Mouse (Mus musculus): ENCODE results near the gene Scube2. TPM values are rescaled to one million over a fixed set of nuclear protein-coding genes. Genes with fewer than 3 reads are reported as not detected.

Gene Scube2
- polyA plus RNA-seq, 1 experiment from 2014 or later: 1.9 TPM

- ATAC-seq (ENCODE audit: insufficient number of reproducible peaks, insufficient read depth, low FRiP score, low read depth): peak; percentile 87
- Histone ChIP-seq H3K9ac (replicated peaks; ENCODE audit: low read depth, low read length) (peak within 1 kb of the TSS; percentile 83), H3K4me1 (ENCODE audit: control insufficient read depth, insufficient read depth, low read length) (peaks cover 8% of the 10 kb centered on the region; the same call in 1 of the 2 replicates), H3K4me3 (ENCODE audit: low read depth, low read length) (peak within 1 kb of the TSS; percentile 89), H3K9me3 (ENCODE audit: control insufficient read depth, low read depth, low read length) (no peaks in the 10 kb centered on the region), H3K27ac (ENCODE audit: low read length) (peak within 1 kb of the TSS; percentile 86), H3K36me3 (ENCODE audit: control insufficient read depth, insufficient read depth, low read length) (no peaks in the 10 kb centered on the region; the same call in 1 of the 2 replicates), H3K4me2 (replicated peaks; ENCODE audit: low read depth, low read length) (peak within 1 kb of the TSS; percentile 65), H3K27me3 (ENCODE audit: control insufficient read depth, insufficient read depth, low read length) (no peaks in the 10 kb centered on the region)
- WGBS: 1% methylated on average over 70 of the region's 74 CpGs
Measured at GRCm38 (mm10) chr7:109752008-109752925, 113.2 kb downstream of the Scube2 start, which contains the start of gene Tmem9b. Tmem9b (minus strand) TSS chr7:109752875.

GRCm38 (mm10) chr7:109751427-109752007 lies 114.0 kb downstream of the Scube2 start:
- no peaks in the 10 kb centered on the region for H3K27me3 ChIP-seq (ENCODE audit: control insufficient read depth, insufficient read depth, low read length)
- peak; percentile 21 for ATAC-seq (ENCODE audit: insufficient number of reproducible peaks, insufficient read depth, low FRiP score, low read depth)
- H3K4me2 ChIP-seq (replicated peaks; ENCODE audit: low read depth, low read length): peak overlapping the region; percentile 65
- peaks cover 8% of the 10 kb centered on the region; the same call in 1 of the 2 replicates for H3K4me1 ChIP-seq (ENCODE audit: control insufficient read depth, insufficient read depth, low read length)
- H3K27ac ChIP-seq (ENCODE audit: low read length): peak overlapping the region; percentile 86; the same call in 1 of the 2 replicates
- H3K36me3 ChIP-seq (ENCODE audit: control insufficient read depth, insufficient read depth, low read length): no peaks in the 10 kb centered on the region; the same call in 1 of the 2 replicates
- H3K9me3 ChIP-seq (ENCODE audit: control insufficient read depth, low read depth, low read length): no peaks in the 10 kb centered on the region
- 4% methylated on average over 13 of the region's 13 CpGs for WGBS
- peak overlapping the region; percentile 83 for H3K9ac ChIP-seq (replicated peaks; ENCODE audit: low read depth, low read length)
- peak overlapping the region; percentile 89 for H3K4me3 ChIP-seq (ENCODE audit: low read depth, low read length)

Other genes starting within 250 kb of the Scube2 start
- 53.3 and 62.3 TPM in 2 replicates for gene St5, start 162.1 kb downstream of the Scube2 start, polyA plus RNA-seq (2014; fragmentation: Nextera tagmentation; extraction: Ambion mirVana)
- 36.3 and 36.9 TPM in 2 replicates for gene Akip1, start 162.0 kb downstream of the Scube2 start, polyA plus RNA-seq (2014; fragmentation: Nextera tagmentation; extraction: Ambion mirVana)
- gene BC051019, start 141.8 kb downstream of the Scube2 start, polyA plus RNA-seq (2014; fragmentation: Nextera tagmentation; extraction: Ambion mirVana): 0.14 TPM in 1 of 2 replicates, not detected in the other
- not detected in 2 replicates for gene Ascl3, start 134.0 kb downstream of the Scube2 start, polyA plus RNA-seq (2014; fragmentation: Nextera tagmentation; extraction: Ambion mirVana)
- 58.8 and 65.9 TPM in 2 replicates for gene Tmem9b, start 112.8 kb downstream of the Scube2 start, polyA plus RNA-seq (2014; fragmentation: Nextera tagmentation; extraction: Ambion mirVana)
- gene Nrip3, start 83.7 kb downstream of the Scube2 start, polyA plus RNA-seq (2014; fragmentation: Nextera tagmentation; extraction: Ambion mirVana): 0.94 and 1.4 TPM in 2 replicates
- 51.3 and 52.4 TPM in 2 replicates for gene Dennd5a, start 94.8 kb upstream of the Scube2 start, polyA plus RNA-seq (2014; fragmentation: Nextera tagmentation; extraction: Ambion mirVana)
- gene Tmem41b, start 121.2 kb upstream of the Scube2 start, polyA plus RNA-seq (2014; fragmentation: Nextera tagmentation; extraction: Ambion mirVana): 70.8 and 75.7 TPM in 2 replicates
- gene Ipo7, start 152.6 kb upstream of the Scube2 start, polyA plus RNA-seq (2014; fragmentation: Nextera tagmentation; extraction: Ambion mirVana): 19.7 and 20.4 TPM in 2 replicates
- gene Zfp143, start 195.5 kb upstream of the Scube2 start, polyA plus RNA-seq (2014; fragmentation: Nextera tagmentation; extraction: Ambion mirVana): 15.2 and 18.2 TPM in 2 replicates